Mouse (Mus musculus): ENCODE results near the gene 0610030E20Rik. TPM values are rescaled to one million over a fixed set of nuclear protein-coding genes. Genes with fewer than 3 reads are reported as not detected.

The 0610030E20Rik gene
- 20.6 and 21.1 TPM in 2 replicates for polyA plus RNA-seq (2015; fragmentation: Nextera tagmentation; extraction: Ambion mirVana)

DNA sequence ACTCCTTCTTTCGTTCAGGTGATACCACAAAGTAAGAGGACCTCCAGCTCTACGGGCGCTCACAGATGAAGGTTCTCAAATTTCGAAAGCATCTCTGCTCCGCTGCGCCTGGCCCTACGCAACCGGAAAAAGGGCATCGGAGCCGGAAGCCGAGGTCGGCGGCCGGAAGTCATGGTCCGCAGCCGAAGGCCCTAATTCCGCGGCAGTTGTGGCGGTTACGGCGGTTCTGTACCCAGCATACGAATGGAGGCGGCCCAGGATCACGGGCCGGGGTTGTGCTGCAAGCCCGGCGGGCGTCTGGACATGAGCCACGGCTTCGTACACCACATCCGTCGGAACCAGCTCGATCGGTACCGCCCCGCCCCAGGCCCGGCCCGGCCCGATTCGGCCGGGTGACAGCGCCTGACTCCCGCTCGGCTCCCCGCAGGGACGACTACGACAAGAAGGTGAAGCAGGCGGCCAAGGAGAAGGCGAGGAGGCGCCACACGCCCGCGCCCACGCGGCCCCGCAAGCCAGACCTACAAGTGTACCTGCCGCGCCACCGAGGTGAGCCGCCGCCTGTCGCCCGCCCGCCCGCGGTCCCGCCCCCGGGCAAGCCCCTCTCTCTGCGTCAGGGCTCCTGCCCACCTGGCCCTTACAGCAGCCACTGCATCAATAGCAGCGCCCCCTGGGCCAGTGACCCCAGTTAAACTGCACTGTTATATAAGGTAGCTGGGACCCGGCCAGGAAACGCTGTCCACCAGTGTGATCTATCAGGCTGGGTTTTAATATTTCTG lies at the start of gene 0610030E20Rik:
Gene 0610030E20Rik (plus strand): TSS at position 152 of the 776 bp plus-strand sequence.
- H3K27ac ChIP-seq = peak within 1 kb of the TSS; percentile 91
- peak; percentile 74 for ATAC-seq (ENCODE audit: low FRiP score)
- H3K4me1 ChIP-seq (replicated peaks) = peaks cover 52% of the 10 kb centered on the region
- peak within 1 kb of the TSS; percentile 90 for H3K4me2 ChIP-seq
- H3K36me3 ChIP-seq = peaks cover 30% of the 10 kb centered on the region
- H3K9ac ChIP-seq = peak within 1 kb of the TSS; percentile 94
- no peaks in the 10 kb centered on the region for H3K27me3 ChIP-seq
- under 1% methylated on average over 69 of the region's 72 CpGs for WGBS
- peak within 1 kb of the TSS; percentile 91 for H3K4me3 ChIP-seq
- no peaks in the 10 kb centered on the region for H3K9me3 ChIP-seq

DNA sequence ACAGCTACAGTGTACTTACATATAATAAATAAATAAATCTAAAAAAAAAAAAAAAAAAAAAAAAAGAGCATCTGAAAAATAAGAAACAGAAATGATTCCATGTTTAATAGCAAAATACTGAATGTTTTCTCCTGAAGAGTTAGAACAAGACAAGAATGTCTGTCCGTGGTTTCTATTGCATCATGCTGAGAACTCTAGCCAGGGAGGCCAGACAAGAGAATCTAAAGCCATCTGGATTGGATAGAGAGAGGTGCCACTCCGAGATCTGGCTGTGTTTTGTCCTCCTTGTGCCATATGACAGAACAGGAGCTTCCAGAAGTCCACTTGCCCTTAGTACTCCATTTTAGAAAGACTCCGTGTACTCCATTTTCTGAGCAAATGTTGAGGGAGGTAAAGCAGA lies 49.3 kb upstream of the 0610030E20Rik start:
- 80% methylated on average over 3 of the region's 3 CpGs for WGBS
- H3K4me3 ChIP-seq = no peak overlapping the region
- H3K27ac ChIP-seq = no peak overlapping the region
- H3K4me2 ChIP-seq = no peak overlapping the region
- H3K4me1 ChIP-seq (replicated peaks) = no peaks in the 10 kb centered on the region
- no peak overlapping the region for H3K9ac ChIP-seq
- H3K9me3 ChIP-seq = no peaks in the 10 kb centered on the region
- H3K36me3 ChIP-seq = no peaks in the 10 kb centered on the region
- no peak for ATAC-seq (ENCODE audit: low FRiP score)
- H3K27me3 ChIP-seq = no peaks in the 10 kb centered on the region

DNA sequence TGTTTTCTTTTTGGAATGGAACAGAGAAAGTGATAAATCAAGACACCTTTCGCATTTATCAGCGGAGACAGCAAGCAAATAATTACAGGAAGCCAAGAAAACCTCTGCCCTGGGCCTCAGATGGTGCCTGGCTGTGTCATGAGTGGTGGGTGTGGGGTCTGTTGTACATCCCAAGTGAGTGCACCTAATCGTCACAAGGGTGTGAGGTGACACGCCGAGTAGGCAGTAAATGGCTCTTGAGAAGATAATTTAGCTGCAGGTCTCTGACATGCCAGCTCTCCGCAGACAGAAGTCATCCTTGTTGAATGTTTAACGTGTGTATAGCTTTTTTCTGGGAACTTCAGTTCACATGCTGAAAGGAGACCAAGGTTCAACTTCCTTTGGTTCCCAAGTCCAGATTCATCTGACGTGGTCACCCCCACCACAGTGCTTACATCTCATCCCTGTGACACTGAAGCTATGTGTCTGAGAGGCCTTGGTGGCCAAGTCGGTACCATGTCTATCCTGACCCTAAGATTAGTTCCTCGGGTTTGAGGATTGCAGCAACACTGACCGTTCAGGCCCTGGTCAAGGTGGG lies 44.7 kb upstream of the 0610030E20Rik start:
- Histone ChIP-seq H3K9ac (no peak overlapping the region), H3K4me2 (no peak overlapping the region), H3K36me3 (no peaks in the 10 kb centered on the region), H3K4me3 (no peak overlapping the region), H3K9me3 (no peaks in the 10 kb centered on the region), H3K27ac (no peak overlapping the region), H3K27me3 (no peaks in the 10 kb centered on the region), H3K4me1 (replicated peaks) (no peaks in the 10 kb centered on the region)
- WGBS = 92% methylated on average over 11 of the region's 11 CpGs
- ATAC-seq (ENCODE audit: low FRiP score) = no peak

DNA sequence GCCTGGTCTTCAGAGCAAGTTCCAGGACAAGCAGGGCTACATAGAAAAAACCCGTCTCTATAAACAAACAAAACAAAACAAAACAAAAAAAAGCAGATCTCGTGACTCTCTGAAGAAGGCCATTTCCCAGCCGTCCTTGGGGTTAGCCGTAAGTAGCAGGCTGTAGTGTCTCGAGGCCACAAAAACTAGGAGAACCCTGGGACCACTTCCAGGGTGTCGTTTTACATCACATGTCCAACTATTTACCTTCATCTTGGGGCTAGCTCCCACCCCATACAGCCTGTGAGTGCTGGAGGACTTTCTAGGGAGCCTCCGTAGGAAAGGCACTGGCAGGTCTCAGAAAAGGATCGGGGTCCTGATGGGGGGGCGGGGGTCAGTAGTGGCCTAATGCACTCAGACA lies 43.6 kb upstream of the 0610030E20Rik start:
- no peaks in the 10 kb centered on the region for H3K4me1 ChIP-seq (replicated peaks)
- WGBS = 72% methylated on average over 9 of the region's 9 CpGs
- H3K4me3 ChIP-seq = no peak overlapping the region
- no peaks in the 10 kb centered on the region for H3K27me3 ChIP-seq
- H3K27ac ChIP-seq = no peak overlapping the region
- no peak overlapping the region for H3K9ac ChIP-seq
- H3K36me3 ChIP-seq = no peaks in the 10 kb centered on the region
- no peak for ATAC-seq (ENCODE audit: low FRiP score)
- H3K9me3 ChIP-seq = no peaks in the 10 kb centered on the region
- H3K4me2 ChIP-seq = no peak overlapping the region

DNA sequence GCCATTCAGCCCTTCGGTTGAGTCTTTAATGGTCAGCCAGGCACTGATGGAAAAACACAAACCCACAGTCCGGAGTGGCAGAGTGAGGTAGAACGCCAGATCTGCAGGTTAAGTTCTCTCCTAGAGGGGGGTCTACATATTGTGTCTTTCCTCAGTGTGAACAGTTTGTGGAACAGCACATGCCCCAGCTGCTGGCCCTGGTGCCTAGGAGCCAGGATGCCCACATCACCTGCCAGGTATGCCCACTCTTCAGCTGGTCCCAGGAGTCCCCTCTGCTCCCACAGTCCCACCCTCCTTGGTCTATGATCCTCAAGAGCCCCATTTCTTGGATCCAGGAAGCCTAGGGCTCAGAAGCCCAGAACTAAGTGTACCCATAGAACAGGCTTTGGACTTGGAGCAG lies 34.9 kb upstream of the 0610030E20Rik start:
- H3K27ac ChIP-seq = no peak overlapping the region; the same call in 1 of the 2 replicates
- H3K4me3 ChIP-seq = no peak overlapping the region
- no peaks in the 10 kb centered on the region for H3K9me3 ChIP-seq
- H3K27me3 ChIP-seq = no peaks in the 10 kb centered on the region
- ATAC-seq (ENCODE audit: low FRiP score) = no peak
- WGBS = 96% methylated on average over 3 of the region's 3 CpGs
- H3K36me3 ChIP-seq = peaks cover 39% of the 10 kb centered on the region
- no peak overlapping the region for H3K4me2 ChIP-seq
- no peak overlapping the region for H3K9ac ChIP-seq
- no peaks in the 10 kb centered on the region for H3K4me1 ChIP-seq (replicated peaks)

DNA sequence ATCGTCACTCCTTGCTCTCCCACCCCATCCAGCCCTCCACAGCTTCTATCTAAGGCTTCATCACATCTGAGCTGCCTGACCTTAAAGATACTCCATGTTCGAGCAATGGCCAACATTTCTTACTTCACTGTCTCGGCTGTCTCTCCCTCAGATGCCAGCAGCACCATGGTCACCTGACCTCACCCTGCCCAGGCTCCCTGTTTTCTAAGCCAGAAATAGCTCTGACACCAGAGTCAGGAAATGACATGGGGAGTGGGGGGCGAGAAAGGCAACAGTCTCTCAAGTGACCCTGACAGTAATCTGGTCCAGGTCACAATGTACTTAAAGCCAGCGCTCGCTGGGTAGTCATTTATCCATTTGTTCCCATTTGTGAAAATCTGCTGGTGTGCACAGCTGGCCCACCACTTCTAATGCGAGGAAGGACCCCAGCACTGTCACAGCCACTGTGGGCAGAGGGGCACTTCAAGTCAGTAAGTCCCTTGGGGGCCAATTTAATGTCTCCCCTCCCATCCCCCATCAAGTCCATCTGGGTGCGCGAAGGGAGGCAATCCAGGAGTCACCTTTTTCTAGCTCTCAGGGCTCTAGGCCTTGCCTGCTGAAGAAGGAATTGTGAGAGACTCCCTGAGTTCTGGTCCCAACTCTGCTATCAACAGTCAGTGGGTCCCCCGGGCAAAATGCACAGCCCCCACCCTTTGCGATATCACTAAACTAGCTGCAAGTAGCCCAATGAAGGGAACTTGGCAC lies 33.8 kb upstream of the 0610030E20Rik start:
- Histone ChIP-seq H3K9ac (no peak overlapping the region), H3K27ac (no peak overlapping the region), H3K27me3 (no peaks in the 10 kb centered on the region), H3K4me2 (no peak overlapping the region), H3K36me3 (peaks cover 50% of the 10 kb centered on the region), H3K4me3 (no peak overlapping the region), H3K9me3 (no peaks in the 10 kb centered on the region), H3K4me1 (replicated peaks) (no peaks in the 10 kb centered on the region)
- ATAC-seq (ENCODE audit: low FRiP score) = no peak
- 90% methylated on average over 11 of the region's 11 CpGs for WGBS

- Histone ChIP-seq H3K27me3 (no peaks in the 10 kb centered on the region), H3K4me2 (no peak overlapping the region), H3K4me3 (no peak overlapping the region), H3K4me1 (replicated peaks) (no peaks in the 10 kb centered on the region), H3K9me3 (no peaks in the 10 kb centered on the region), H3K9ac (no peak overlapping the region), H3K27ac (no peak overlapping the region), H3K36me3 (peaks cover 71% of the 10 kb centered on the region)
- WGBS = 92% methylated on average over 2 of the region's 2 CpGs
- no peak for ATAC-seq (ENCODE audit: low FRiP score)
Measured at GRCm38 (mm10) chr6:72315384-72315783, 31.7 kb upstream of the 0610030E20Rik start.

- Histone ChIP-seq H3K4me2 (no peak overlapping the region), H3K27ac (no peak overlapping the region), H3K36me3 (peaks cover 78% of the 10 kb centered on the region), H3K27me3 (no peaks in the 10 kb centered on the region), H3K4me1 (replicated peaks) (no peaks in the 10 kb centered on the region), H3K9ac (no peak overlapping the region), H3K9me3 (no peaks in the 10 kb centered on the region), H3K4me3 (no peak overlapping the region)
- 85% methylated on average over 1 of the region's 1 CpGs for WGBS
- no peak for ATAC-seq (ENCODE audit: low FRiP score)
Measured at GRCm38 (mm10) chr6:72316044-72316443, 31.1 kb upstream of the 0610030E20Rik start.

GRCm38 (mm10) chr6:72318440-72318839 lies 28.7 kb upstream of the 0610030E20Rik start:
- Histone ChIP-seq H3K9ac (no peak overlapping the region), H3K9me3 (no peaks in the 10 kb centered on the region), H3K4me3 (no peak overlapping the region), H3K36me3 (peaks cover 87% of the 10 kb centered on the region), H3K27me3 (no peaks in the 10 kb centered on the region), H3K4me1 (replicated peaks) (no peaks in the 10 kb centered on the region), H3K27ac (no peak overlapping the region), H3K4me2 (no peak overlapping the region)
- ATAC-seq (ENCODE audit: low FRiP score) = no peak
- WGBS = 91% methylated on average over 5 of the region's 5 CpGs

- H3K27ac ChIP-seq = no peak overlapping the region
- no peaks in the 10 kb centered on the region for H3K4me1 ChIP-seq (replicated peaks)
- WGBS = 82% methylated on average over 11 of the region's 11 CpGs
- H3K4me3 ChIP-seq = no peak overlapping the region
- no peak for ATAC-seq (ENCODE audit: low FRiP score)
- no peaks in the 10 kb centered on the region for H3K27me3 ChIP-seq
- H3K36me3 ChIP-seq = peaks cover 88% of the 10 kb centered on the region
- H3K4me2 ChIP-seq = no peak overlapping the region
- H3K9me3 ChIP-seq = no peaks in the 10 kb centered on the region
- H3K9ac ChIP-seq = no peak overlapping the region
Measured at GRCm38 (mm10) chr6:72319019-72319418, 28.1 kb upstream of the 0610030E20Rik start.

DNA sequence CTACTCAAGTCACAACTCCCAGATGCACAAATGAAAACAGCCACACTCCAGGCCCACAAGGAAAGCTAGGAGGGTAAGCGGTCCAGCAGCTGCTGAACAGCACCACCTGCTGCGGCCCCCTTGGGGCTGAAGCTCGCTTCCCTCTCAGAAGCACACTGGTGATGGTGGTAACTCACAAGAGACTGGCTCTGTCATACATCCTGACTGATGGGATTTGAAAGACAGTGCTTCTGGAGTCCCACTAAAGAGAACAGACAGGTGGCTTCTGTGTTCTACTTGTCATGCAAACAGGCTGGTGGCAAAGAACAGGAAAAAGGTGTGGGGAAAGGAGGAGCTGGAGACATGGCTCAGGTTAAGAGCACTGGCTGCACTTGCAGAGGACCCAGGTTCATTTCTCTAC lies 24.2 kb upstream of the 0610030E20Rik start:
- no peak overlapping the region for H3K27ac ChIP-seq
- ATAC-seq (ENCODE audit: low FRiP score) = no peak
- no peak overlapping the region for H3K4me2 ChIP-seq
- no peak overlapping the region for H3K9ac ChIP-seq
- H3K4me3 ChIP-seq = no peak overlapping the region
- H3K27me3 ChIP-seq = no peaks in the 10 kb centered on the region
- H3K4me1 ChIP-seq (replicated peaks) = no peaks in the 10 kb centered on the region
- H3K36me3 ChIP-seq = peaks cover 96% of the 10 kb centered on the region
- H3K9me3 ChIP-seq = no peaks in the 10 kb centered on the region
- 86% methylated on average over 3 of the region's 3 CpGs for WGBS

GRCm38 (mm10) chr6:72323786-72324508 lies 23.2 kb upstream of the 0610030E20Rik start:
- Histone ChIP-seq H3K27me3 (no peaks in the 10 kb centered on the region), H3K9me3 (no peaks in the 10 kb centered on the region), H3K4me3 (no peak overlapping the region), H3K4me2 (no peak overlapping the region), H3K9ac (no peak overlapping the region), H3K4me1 (replicated peaks) (no peaks in the 10 kb centered on the region), H3K36me3 (peaks cover 96% of the 10 kb centered on the region), H3K27ac (no peak overlapping the region)
- ATAC-seq (ENCODE audit: low FRiP score) = no peak
- WGBS = 94% methylated on average over 6 of the region's 6 CpGs
